Mouse (Mus musculus): ENCODE measurements around the gene Phf21a.

DNA sequence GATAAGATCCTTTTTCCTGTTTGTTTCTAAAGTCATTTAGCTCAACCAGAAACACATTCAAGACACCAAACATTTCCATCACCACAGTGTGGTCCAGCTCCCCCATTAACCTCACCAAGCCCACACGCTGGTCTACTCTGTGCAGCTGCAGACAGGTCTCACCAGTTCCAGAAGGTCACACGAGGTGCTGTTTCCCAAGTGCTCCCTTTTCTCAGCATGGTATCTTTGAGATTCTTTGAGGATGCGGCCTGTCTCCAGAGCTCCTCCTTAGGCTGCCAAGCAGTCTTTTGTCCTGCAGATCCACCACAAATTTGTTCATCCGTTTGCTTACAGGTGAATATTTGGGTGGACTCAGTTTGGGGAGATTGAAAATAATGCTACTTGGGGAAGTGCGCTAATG, 51.0 kb downstream of the Phf21a start:
- TF ChIP-seq POLR2A (IDR thresholded peaks at IDR 0.05; ENCODE audit: low read depth, low read length) (no peak), CTCF (conservative IDR thresholded peaks at IDR 0.05; ENCODE audit: insufficient read depth, insufficient read length, low read depth, low read length) (no peak)

Measured in kidney, adult 2 months (tissue).